Mouse (Mus musculus): ENCODE results near the gene Oxa1l. TPM values are rescaled to one million over a fixed set of nuclear protein-coding genes. Genes with fewer than 3 reads are reported as not detected.

Gene Oxa1l
- polyA plus RNA-seq, 1 experiment from 2014 or later, result 53.4 TPM

DNA sequence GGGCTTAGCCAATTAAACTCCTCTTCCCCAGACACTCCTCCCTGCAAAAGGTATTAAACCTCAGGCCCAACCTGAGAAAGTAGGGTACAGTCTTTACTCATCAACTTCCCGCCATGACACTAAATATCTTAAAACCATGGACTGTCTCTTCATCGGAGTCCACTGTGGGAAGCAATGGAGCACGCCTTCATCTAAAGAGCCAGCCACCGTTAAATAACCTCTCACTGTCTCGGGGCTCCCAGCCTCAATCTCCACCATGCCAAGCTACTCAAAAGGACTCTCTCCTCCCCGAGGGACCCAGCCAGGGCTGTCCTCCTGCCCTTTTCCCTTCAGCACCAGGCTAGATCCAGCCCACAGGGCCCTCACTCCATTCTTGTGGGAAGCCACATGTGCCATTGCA is 10.0 kb downstream of the Oxa1l start:
- no peak for DNase-seq (ENCODE audit: low spot score)

- no peak for DNase-seq (ENCODE audit: low spot score)
Observed at GRCm38 (mm10) chr14:54371460-54371859, 10.8 kb downstream of the Oxa1l start.

- no peak for DNase-seq (ENCODE audit: low spot score)
Observed at GRCm38 (mm10) chr14:54372923-54373322, 12.3 kb downstream of the Oxa1l start.

DNA sequence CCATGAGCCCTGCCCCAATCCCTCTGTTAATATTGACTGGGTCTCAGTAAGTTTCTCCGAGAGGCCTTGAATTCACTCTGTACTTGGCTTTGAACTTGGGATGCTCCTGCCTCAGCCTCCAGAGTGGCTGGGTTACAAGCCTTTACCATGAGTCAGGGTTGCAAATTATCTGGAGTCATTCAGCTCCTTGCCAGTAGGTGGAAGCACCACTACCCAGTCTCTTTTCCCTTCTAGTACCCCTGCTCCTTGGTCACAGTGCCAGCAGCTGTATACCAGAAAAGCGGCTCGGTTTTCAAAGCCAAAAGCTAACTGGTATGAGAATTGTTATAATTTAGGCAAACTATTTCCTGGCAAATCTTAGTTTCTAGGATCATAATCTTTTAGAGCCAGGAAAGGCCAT is 15.3 kb downstream of the Oxa1l start:
- DNase-seq (ENCODE audit: low spot score), result peak; percentile 48

DNA sequence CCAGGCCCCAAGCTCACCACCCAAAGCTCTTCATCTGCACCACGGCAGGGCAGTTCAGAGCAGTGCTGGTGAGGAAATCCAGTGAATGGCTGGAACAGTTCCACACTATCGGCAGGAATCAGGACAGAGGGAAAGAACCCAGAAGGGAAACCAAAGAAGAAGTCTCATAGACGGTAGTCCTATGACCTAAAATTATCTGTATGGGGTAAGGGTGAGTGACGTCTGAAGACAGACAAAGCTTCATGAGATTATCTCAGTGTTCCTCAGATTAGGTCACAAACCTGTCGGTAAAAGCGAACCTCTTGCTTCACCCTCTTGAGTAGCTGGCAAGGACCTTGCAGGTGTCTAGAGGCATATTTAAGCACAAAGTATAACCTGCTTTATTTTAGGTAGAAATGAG is 16.5 kb downstream of the Oxa1l start:
- DNase-seq (ENCODE audit: low spot score), result no peak

- no peak for DNase-seq (ENCODE audit: low spot score)
Observed at GRCm38 (mm10) chr14:54379571-54379970, 18.9 kb downstream of the Oxa1l start.

GRCm38 (mm10) chr14:54380616-54381015 is 20.0 kb downstream of the Oxa1l start:
- DNase-seq (ENCODE audit: low spot score), result no peak

DNA sequence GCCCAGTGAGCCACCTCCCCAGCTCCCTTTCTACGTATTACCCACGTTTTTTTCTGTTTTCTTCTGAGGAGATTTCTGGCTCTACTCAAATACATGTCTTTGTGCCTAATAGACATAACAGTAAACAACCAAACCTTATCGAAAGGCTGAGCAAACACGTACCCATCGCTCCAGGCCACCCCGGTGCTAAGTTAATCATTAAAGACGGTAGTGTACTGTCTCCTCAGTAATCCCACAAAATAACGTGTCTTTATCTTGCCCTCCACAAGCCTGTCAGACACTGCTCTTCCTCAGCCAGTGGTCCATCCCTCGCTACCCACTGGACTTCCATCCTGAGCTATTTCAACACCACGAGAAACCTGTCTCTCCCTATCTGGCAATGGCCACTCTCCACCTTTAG is 21.2 kb downstream of the Oxa1l start:
- no peak for DNase-seq (ENCODE audit: low spot score)

GRCm38 (mm10) chr14:54382641-54383040 is 22.0 kb downstream of the Oxa1l start:
- no peak for DNase-seq (ENCODE audit: low spot score)

GRCm38 (mm10) chr14:54383355-54383771 is 22.7 kb downstream of the Oxa1l start:
- DNase-seq (ENCODE audit: low spot score), result no peak

DNA sequence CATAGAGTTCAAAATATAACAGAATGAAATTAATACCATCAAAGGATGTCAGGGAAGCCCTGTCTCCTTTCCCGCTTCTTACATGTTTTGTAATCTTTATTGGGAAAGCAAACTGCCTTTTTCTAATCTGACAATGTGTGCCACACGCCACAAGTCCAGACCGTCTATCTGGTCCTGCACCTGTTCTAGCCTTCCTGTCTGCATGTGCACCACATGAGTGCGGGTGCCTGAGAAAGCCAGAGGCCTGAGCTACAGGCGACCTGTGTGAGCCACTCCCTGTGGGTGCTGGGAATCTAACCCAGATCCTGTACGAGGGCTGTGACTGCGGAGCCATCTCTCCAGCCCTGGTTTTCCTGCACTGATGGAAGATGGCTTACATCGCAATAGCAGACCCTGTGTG is 23.8 kb downstream of the Oxa1l start:
- no peak for DNase-seq (ENCODE audit: low spot score)

- no peak for DNase-seq (ENCODE audit: low spot score)
Observed at GRCm38 (mm10) chr14:54385968-54386618, 25.5 kb downstream of the Oxa1l start.

- no peak for DNase-seq (ENCODE audit: low spot score)
Observed at GRCm38 (mm10) chr14:54387546-54387945, 26.9 kb downstream of the Oxa1l start.

- no peak for DNase-seq (ENCODE audit: low spot score)
Observed at GRCm38 (mm10) chr14:54390843-54391242, 30.2 kb downstream of the Oxa1l start.

- DNase-seq (ENCODE audit: low spot score), result no peak
Observed at GRCm38 (mm10) chr14:54393794-54394193, 33.2 kb downstream of the Oxa1l start.

DNA sequence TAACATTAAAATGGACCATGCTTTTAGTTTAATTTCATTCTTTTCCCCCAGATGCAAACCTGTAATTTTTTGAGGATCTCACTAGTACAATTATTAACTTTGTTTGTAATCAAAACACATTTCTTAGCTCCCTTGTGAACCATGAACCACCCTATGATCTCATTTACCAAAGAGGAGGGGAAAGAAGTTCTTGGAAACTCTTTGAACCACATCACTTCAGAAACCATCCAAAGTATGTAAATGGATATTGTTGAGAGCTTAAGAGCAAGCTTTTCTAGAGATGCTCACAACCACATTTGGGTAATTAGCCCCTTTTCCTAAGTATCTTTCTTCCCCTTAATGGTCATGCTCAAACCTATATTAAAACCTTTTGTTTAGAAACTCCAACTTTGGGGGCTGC is 33.7 kb downstream of the Oxa1l start:
- no peak for DNase-seq (ENCODE audit: low spot score)

DNA sequence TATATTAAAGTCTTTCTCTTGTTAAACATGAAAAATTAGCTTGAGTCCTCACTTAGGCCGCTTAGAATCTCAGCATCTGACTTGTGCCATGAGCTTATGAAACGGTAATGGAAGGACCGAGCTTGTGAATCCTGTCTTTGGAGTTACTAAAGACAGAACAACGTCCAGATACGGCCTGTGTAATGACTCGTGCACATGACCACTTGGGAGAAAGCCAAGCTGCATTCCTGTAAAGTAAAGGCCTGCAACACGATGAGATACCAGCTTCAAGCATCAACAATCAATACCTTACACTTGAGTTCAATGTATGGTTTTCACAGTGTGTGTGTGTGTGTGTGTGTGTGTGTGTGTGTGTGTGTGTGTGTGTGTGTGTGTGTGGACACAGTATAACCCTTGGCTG is 36.1 kb downstream of the Oxa1l start:
- DNase-seq (ENCODE audit: low spot score), result no peak

DNA sequence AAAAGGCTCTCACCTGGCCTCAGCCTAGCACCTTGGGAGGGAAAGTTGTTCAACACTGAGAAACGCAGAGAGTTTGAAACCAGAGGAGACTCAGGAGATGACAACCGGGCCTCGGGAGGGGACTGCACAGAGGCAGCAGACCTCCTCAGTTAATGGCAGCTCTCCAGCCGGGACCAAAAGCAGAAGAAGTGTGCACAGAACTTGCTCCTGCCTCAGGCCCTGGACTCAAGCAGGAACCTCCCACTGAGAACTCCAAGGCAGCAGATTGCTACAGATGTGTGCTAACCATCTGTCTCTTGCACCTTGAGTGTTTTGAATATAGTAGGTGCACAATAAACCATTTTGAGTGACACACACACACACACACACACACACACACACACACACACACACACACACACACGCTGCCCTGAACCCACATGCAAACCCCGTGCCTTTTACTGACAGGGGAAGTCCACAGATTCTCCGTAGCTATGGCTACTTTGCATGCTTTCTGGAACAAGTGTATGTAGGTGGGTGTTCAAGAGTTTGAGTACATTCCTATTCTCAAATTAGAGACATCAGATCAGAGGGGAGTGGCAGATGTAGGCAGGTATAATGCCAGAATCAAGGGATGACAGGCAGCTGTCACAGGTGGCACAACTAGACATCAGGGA is 37.4 kb downstream of the Oxa1l start:
- no peak for DNase-seq (ENCODE audit: low spot score)

DNA sequence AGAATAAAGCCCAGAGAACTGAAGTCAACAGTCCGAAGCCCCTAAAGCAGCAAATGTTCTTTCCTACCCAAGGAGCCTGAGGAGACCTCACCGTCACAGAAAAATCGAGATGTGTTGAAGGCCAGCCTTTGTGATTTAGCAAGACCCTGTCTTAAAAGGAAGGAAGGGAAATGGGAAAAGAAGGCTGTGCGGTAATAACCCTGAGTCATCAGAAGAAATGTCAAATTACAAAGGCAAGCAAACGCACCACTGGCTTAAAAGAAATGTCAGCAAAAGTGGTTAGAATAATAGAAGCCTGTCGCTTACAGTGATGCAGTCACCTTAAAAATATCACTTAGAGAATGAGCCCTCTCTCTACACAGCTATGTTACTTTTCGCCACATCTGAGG is 37.9 kb downstream of the Oxa1l start:
- DNase-seq (ENCODE audit: low spot score), result no peak

DNA sequence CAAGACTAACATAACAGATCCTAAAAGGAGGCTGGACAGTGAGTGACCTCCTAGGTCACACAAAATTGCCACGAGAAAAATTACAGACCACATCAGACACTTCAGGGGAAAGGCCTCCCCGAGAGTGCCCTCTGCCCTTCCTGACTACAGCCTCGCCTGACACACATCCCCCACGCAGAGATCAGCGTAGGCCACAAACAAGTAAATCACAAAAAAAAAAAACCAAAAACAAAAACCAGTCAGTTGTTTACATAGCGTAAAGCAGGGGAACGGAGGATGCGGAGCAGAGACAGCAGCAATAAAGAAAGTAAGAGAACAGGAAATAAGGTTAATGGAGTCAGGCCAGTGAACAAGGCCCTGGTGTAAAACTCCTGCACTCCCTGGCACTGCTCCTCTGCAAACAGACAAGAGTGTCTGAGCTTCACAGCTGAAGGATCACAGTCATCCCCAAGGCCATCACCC is 38.3 kb downstream of the Oxa1l start:
- DNase-seq (ENCODE audit: low spot score), result no peak

- DNase-seq (ENCODE audit: low spot score), result no peak
Observed at GRCm38 (mm10) chr14:54401723-54402122, 41.1 kb downstream of the Oxa1l start.

GRCm38 (mm10) chr14:54408336-54409056 is 47.9 kb downstream of the Oxa1l start:
- DNase-seq (ENCODE audit: low spot score), result no peak

Data from thymus, postnatal 0 days (tissue).